Mouse (Mus musculus) adrenal gland, adult 2 months (tissue): ENCODE results near the gene Hoxa6. TPM values are rescaled to one million over a fixed set of nuclear protein-coding genes. Genes with fewer than 3 reads are reported as not detected.

Experiments
- DNase-seq: peaks from one replicate; pipeline ENCODE4 v3.0.0; 2021
- microRNA-seq, 2 experiments: library from miRNA; unstranded; fragments of <30 nt; microRNA quantifications; one replicate each; pipeline ENCODE4 v1.2.0; 2021
- polyA plus RNA-seq: library from polyadenylated mRNA; depleted of rRNA; stranded (reverse); fragments of >200 nt; gene quantifications from 2 replicates; pipeline ENCODE4 v1.2.3, GENCODE M21; 2012; rRNA removed
- total RNA-seq, 2 experiments: library from RNA; stranded (reverse); gene quantifications; 2 replicates each; pipeline ENCODE4 v1.2.3; 2021

Hoxa6 gene
- total and polyA plus RNA-seq, 3 experiments: 1.9 to 4.5 (median 3.6) TPM

GRCm38 (mm10) chr6:52164626-52165440 lies 43.7 kb downstream of the Hoxa6 start, which contains the start of gene Hoxa2:
Hoxa2 (minus strand) TSS chr6:52164831.
- peak; percentile 69 for DNase-seq

- DNase-seq: peak; percentile 65
Observed at GRCm38 (mm10) chr6:52164051-52164625, 44.4 kb downstream of the Hoxa6 start.

GRCm38 (mm10) chr6:52163366-52164031 lies 45.0 kb downstream of the Hoxa6 start:
- peak; percentile 55 for DNase-seq

GRCm38 (mm10) chr6:52162611-52163365 lies 45.7 kb downstream of the Hoxa6 start:
- peak; percentile 48 for DNase-seq

- no peak for DNase-seq
Observed at GRCm38 (mm10) chr6:52162093-52162380, 46.5 kb downstream of the Hoxa6 start.

GRCm38 (mm10) chr6:52161336-52162092 lies 47.0 kb downstream of the Hoxa6 start:
- peak; percentile 45 for DNase-seq

GRCm38 (mm10) chr6:52160511-52161335 lies 47.8 kb downstream of the Hoxa6 start:
- peak; percentile 75 for DNase-seq

- peak; percentile 68 for DNase-seq
Observed at GRCm38 (mm10) chr6:52159979-52160378, 48.5 kb downstream of the Hoxa6 start.

GRCm38 (mm10) chr6:52159164-52159761 lies 49.3 kb downstream of the Hoxa6 start:
- DNase-seq: peak; percentile 70

GRCm38 (mm10) chr6:52158276-52159051 lies 50.1 kb downstream of the Hoxa6 start, which contains the start of gene Hoxa1:
Hoxa1 (minus strand) TSS chr6:52158317.
- DNase-seq: peak; percentile 93

GRCm38 (mm10) chr6:52157466-52158275 lies 50.9 kb downstream of the Hoxa6 start:
- no peak for DNase-seq

GRCm38 (mm10) chr6:52156551-52157200 lies 51.8 kb downstream of the Hoxa6 start:
- no peak for DNase-seq

Small RNA genes lying within 50 kb of the gene (microRNA-seq; reads per million reads assigned to microRNA genes)
- 306 to 402 reads per million in 2 experiments for gene Mir196b

Other genes with a start within 250 kb of the Hoxa6 start
- 10 to 100 TPM; 45.6 to 57.5 TPM for gene Skap2, start 196.2 kb downstream of the Hoxa6 start, total RNA-seq
- 2.9 and 3.5 TPM in 2 replicates for gene Skap2, start 196.2 kb downstream of the Hoxa6 start, polyA plus RNA-seq
- gene Hoxa1, start 50.4 kb downstream of the Hoxa6 start, total RNA-seq: under 1 TPM; 0.52 to 0.86 TPM
- 0.47 and 0.68 TPM in 2 replicates for gene Hoxa1, start 50.4 kb downstream of the Hoxa6 start, polyA plus RNA-seq
- gene Hoxa2, start 43.9 kb downstream of the Hoxa6 start, total RNA-seq: 1 to 10 TPM; 1.5 to 2.6 TPM
- 1.1 and 1.7 TPM in 2 replicates for gene Hoxa2, start 43.9 kb downstream of the Hoxa6 start, polyA plus RNA-seq
- under 1 TPM; 0.35 to 0.41 TPM for gene 5730596B20Rik, start 31.2 kb downstream of the Hoxa6 start, total RNA-seq
- 0.02 and 0.04 TPM in 2 replicates for gene 5730596B20Rik, start 31.2 kb downstream of the Hoxa6 start, polyA plus RNA-seq
- 1 to 10 TPM; 2.2 to 6.3 TPM for gene Hoxa4, start 17.0 kb downstream of the Hoxa6 start, total RNA-seq
- gene Hoxa4, start 17.0 kb downstream of the Hoxa6 start, polyA plus RNA-seq: 0.99 and 4.0 TPM in 2 replicates
- gene Hoxa5, start 4.1 kb downstream of the Hoxa6 start, total RNA-seq: 10 to 100 TPM; 13.6 to 22.8 TPM
- 12.9 and 16.3 TPM in 2 replicates for gene Hoxa5, start 4.1 kb downstream of the Hoxa6 start, polyA plus RNA-seq
- 1 to 10 TPM; 2.7 to 5.4 TPM for gene Hoxa3, start 4.6 kb upstream of the Hoxa6 start, total RNA-seq
- gene Hoxa3, start 4.6 kb upstream of the Hoxa6 start, polyA plus RNA-seq: 6.8 and 8.1 TPM in 2 replicates
- 1 to 10 TPM in 1 of 2 experiments, not detected in 1; 1.0 TPM for gene Gm28308, start 4.6 kb upstream of the Hoxa6 start, total RNA-seq
- gene Gm28308, start 4.6 kb upstream of the Hoxa6 start, polyA plus RNA-seq: 1.9 and 2.5 TPM in 2 replicates
- gene Hoxa7, start 13.1 kb upstream of the Hoxa6 start, total RNA-seq: 10 to 100 TPM; 15.3 to 30.3 TPM
- 21.3 and 26.8 TPM in 2 replicates for gene Hoxa7, start 13.1 kb upstream of the Hoxa6 start, polyA plus RNA-seq
- gene Hoxa9, start 22.4 kb upstream of the Hoxa6 start, total RNA-seq: 1 to 10 TPM in 1 of 2 experiments, under 1 TPM in 1; 0.75 to 1.6 TPM
- 1.7 and 3.8 TPM in 2 replicates for gene Hoxa9, start 22.4 kb upstream of the Hoxa6 start, polyA plus RNA-seq
- not detected for gene Hoxa10, start 32.1 kb upstream of the Hoxa6 start, total RNA-seq
- gene Hoxa10, start 32.1 kb upstream of the Hoxa6 start, polyA plus RNA-seq: 0.22 TPM in 1 of 2 replicates, not detected in the other
- not detected for gene Hoxa11, start 37.1 kb upstream of the Hoxa6 start, total RNA-seq
- gene Hoxa11, start 37.1 kb upstream of the Hoxa6 start, polyA plus RNA-seq: not detected in 2 replicates
- not detected for gene Hoxa13, start 52.2 kb upstream of the Hoxa6 start, total RNA-seq
- gene Hoxa13, start 52.2 kb upstream of the Hoxa6 start, polyA plus RNA-seq: not detected in 2 replicates
- under 1 TPM in 1 of 2 experiments, not detected in 1; 0.14 TPM for gene Evx1, start 104.8 kb upstream of the Hoxa6 start, total RNA-seq
- gene Evx1, start 104.8 kb upstream of the Hoxa6 start, polyA plus RNA-seq: not detected in 2 replicates